10 mouse cellular contexts compared by ENCODE assay signal in the genomic region with DNA sequence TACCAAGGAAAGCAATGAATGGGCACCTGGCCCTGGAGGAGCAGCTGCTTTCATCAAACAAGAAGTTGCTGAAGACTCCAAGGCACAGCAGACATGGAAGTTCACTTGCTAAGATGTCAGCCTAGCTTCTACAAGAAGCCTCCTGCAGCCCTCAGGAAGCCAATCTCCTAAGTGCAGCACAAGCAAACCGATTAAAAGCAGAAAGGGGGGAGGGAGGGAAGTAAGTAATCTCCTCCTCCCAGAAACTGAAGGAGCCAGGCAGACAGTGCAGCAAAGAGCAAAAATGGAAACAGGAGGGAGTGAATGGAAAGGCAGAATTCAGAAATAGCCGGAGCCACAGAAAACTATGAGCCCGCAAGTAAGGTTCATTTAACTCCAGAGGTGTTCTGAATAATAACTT. TPM values are rescaled to one million over a fixed set of nuclear protein-coding genes. Genes with fewer than 3 reads are reported as not detected.
DNase-seq lines count a peak whose midpoint lies in the region; ATAC-seq and TF ChIP-seq lines count a peak whose summit lies in the region.
"Had no signal": no experiment of that assay in that cellular context is flagged by ENCODE, and none has a peak within 500 bp of the region (broad histone marks: within the 10 kb centered on the region; RNA-seq: fewer than 3 reads in every experiment).

No protein-coding gene starts in this region.

- TF ChIP-seq EP300 in liver, embryonic 14.5 days (IDR thresholded peaks at IDR 0.05; ENCODE audit: low read depth) = peak; percentile 84

- no peak overlapping the region for H3K4me3 ChIP-seq in heart, embryonic 11.5 days (ENCODE audit: low read depth, low read length)
- H3K4me3 ChIP-seq in thymus, adult 2 months (ENCODE audit: control insufficient read depth, insufficient read depth, low read length) = no peak overlapping the region
- no peak overlapping the region for H3K4me3 ChIP-seq in liver, embryonic 14.5 days (ENCODE audit: insufficient read depth in 1 of 2, low read depth in 2 of 2, low read length in 2 of 2)
- no peak overlapping the region for H3K4me3 ChIP-seq in midbrain, embryonic 15.5 days
- H3K4me3 ChIP-seq in forebrain, embryonic 14.5 days (ENCODE audit: low read depth, low read length) = no peak overlapping the region
- H3K4me3 ChIP-seq: neural tube, embryonic 15.5 days had no signal

- H3K9ac ChIP-seq in heart, embryonic 11.5 days (ENCODE audit: low read depth, low read length) = no peak overlapping the region
- peak overlapping the region; percentile 31 for H3K9ac ChIP-seq in liver, embryonic 14.5 days (replicated peaks)
- H3K9ac ChIP-seq in midbrain, embryonic 15.5 days = no peak overlapping the region
- H3K9ac ChIP-seq in forebrain, embryonic 14.5 days (ENCODE audit: low read length) = no peak overlapping the region
- H3K9ac ChIP-seq: neural tube, embryonic 15.5 days had no signal

- TF ChIP-seq POLR2A in thymus, adult 2 months (IDR thresholded peaks at IDR 0.05; ENCODE audit: control insufficient read depth, extremely low read depth, insufficient read depth, low read length, poor library complexity) = no peak

- DNase-seq in heart, postnatal 14 days = no peak
- no peak for DNase-seq in thymus, adult 2 months
- no peak for DNase-seq in thymus, postnatal 10 days (ENCODE audit: low spot score in 2 of 2)
- DNase-seq in liver, embryonic 14.5 days (ENCODE audit: low read depth in 3 of 3, low spot score in 3 of 3) = peak; percentile 66 to 69 (median 66)
- no peak for DNase-seq in forebrain, embryonic 14.5 days (ENCODE audit: low spot score)
- DNase-seq in ovary, postnatal 36 days (ENCODE audit: low spot score) = no peak
- DNase-seq: adrenal gland, adult 8-10 months had no signal

- peaks cover 28% of the 10 kb centered on the region for H3K4me1 ChIP-seq in heart, embryonic 11.5 days (ENCODE audit: control insufficient read depth, insufficient read depth, low read length)
- H3K4me1 ChIP-seq in thymus, adult 2 months (replicated peaks; ENCODE audit: control insufficient read depth, insufficient read depth, low read length) = peaks cover 38% of the 10 kb centered on the region
- peaks cover 22 to 36% of the 10 kb centered on the region in 2 experiments for H3K4me1 ChIP-seq in liver, embryonic 14.5 days (replicated peaks; ENCODE audit: control insufficient read depth in 2 of 2, insufficient read depth in 2 of 2, low read length in 1 of 2)
- no peaks in the 10 kb centered on the region for H3K4me1 ChIP-seq in midbrain, embryonic 15.5 days
- H3K4me1 ChIP-seq in forebrain, embryonic 14.5 days (ENCODE audit: control insufficient read depth, insufficient read depth, low read length) = no peaks in the 10 kb centered on the region

- peak overlapping the region; percentile 77 for H3K27ac ChIP-seq in heart, embryonic 11.5 days (ENCODE audit: low read depth, low read length)
- H3K27ac ChIP-seq in thymus, adult 2 months (ENCODE audit: control insufficient read depth, insufficient read depth, low read length) = peak overlapping the region; percentile 38; the same call in 1 of the 2 replicates
- peak overlapping the region; percentile 19 for H3K27ac ChIP-seq in liver, embryonic 14.5 days
- H3K27ac ChIP-seq in midbrain, embryonic 15.5 days = no peak overlapping the region
- H3K27ac ChIP-seq in forebrain, embryonic 14.5 days (ENCODE audit: low read depth, low read length) = no peak overlapping the region
- H3K27ac ChIP-seq: neural tube, embryonic 15.5 days had no signal

- H3K4me2 ChIP-seq in heart, embryonic 11.5 days = no peak overlapping the region
- peak overlapping the region; percentile 42 for H3K4me2 ChIP-seq in liver, embryonic 14.5 days (ENCODE audit: low read depth)
- no peak overlapping the region for H3K4me2 ChIP-seq in midbrain, embryonic 15.5 days
- H3K4me2 ChIP-seq in forebrain, embryonic 14.5 days (ENCODE audit: low read length) = no peak overlapping the region
- H3K4me2 ChIP-seq: neural tube, embryonic 15.5 days had no signal

- intact Hi-C loops in heart, postnatal 14 days (cut with DNase I) = no loop called here

- H3K27me3 ChIP-seq in heart, embryonic 11.5 days (ENCODE audit: control insufficient read depth, insufficient read depth, low read length) = no peaks in the 10 kb centered on the region
- H3K27me3 ChIP-seq in thymus, adult 2 months (ENCODE audit: control insufficient read depth, insufficient read depth, low read length) = no peaks in the 10 kb centered on the region
- H3K27me3 ChIP-seq in liver, embryonic 14.5 days (ENCODE audit: control insufficient read depth, insufficient read depth, low read length) = no peaks in the 10 kb centered on the region
- H3K27me3 ChIP-seq in midbrain, embryonic 15.5 days (replicated peaks) = no peaks in the 10 kb centered on the region
- H3K27me3 ChIP-seq in forebrain, embryonic 14.5 days (replicated peaks; ENCODE audit: control insufficient read depth, insufficient read depth, low read length) = no peaks in the 10 kb centered on the region
- H3K27me3 ChIP-seq: neural tube, embryonic 15.5 days had no signal

- no peaks in the 10 kb centered on the region for H3K9me3 ChIP-seq in heart, embryonic 11.5 days (replicated peaks; ENCODE audit: control insufficient read depth, low read length)
- no peaks in the 10 kb centered on the region for H3K9me3 ChIP-seq in liver, embryonic 14.5 days (ENCODE audit: control insufficient read depth, low read length)
- no peaks in the 10 kb centered on the region for H3K9me3 ChIP-seq in midbrain, embryonic 15.5 days
- H3K9me3 ChIP-seq in forebrain, embryonic 14.5 days (replicated peaks; ENCODE audit: control insufficient read depth, low read length) = no peaks in the 10 kb centered on the region
- H3K9me3 ChIP-seq: neural tube, embryonic 15.5 days had no signal

- ATAC-seq in heart, embryonic 11.5 days (replicated peaks; ENCODE audit: insufficient number of reproducible peaks, low FRiP score, low TSS enrichment) = no peak
- peak; percentile 84 for ATAC-seq in liver, embryonic 14.5 days (ENCODE audit: insufficient read depth)
- ATAC-seq in midbrain, embryonic 15.5 days (replicated peaks) = no peak
- ATAC-seq in forebrain, embryonic 14.5 days = no peak

- 27% methylated on average over 3 of the region's 3 CpGs for WGBS in heart, embryonic 11.5 days (ENCODE audit: insufficient replicate concordance)
- 59% methylated on average over 3 of the region's 3 CpGs for WGBS in thymus, adult 2 months
- WGBS in liver, embryonic 14.5 days (ENCODE audit: insufficient replicate concordance) = 12% methylated on average over 3 of the region's 3 CpGs
- WGBS in midbrain, embryonic 15.5 days = 60% methylated on average over 3 of the region's 3 CpGs
- WGBS in forebrain, embryonic 14.5 days = 50% methylated on average over 3 of the region's 3 CpGs

- TF ChIP-seq CTCF in thymus, adult 2 months (IDR thresholded peaks at IDR 0.05; ENCODE audit: borderline replicate concordance, control insufficient read depth, extremely low read depth, insufficient read depth, low read length, poor library complexity) = no peak
- TF ChIP-seq CTCF in liver, embryonic 14.5 days (IDR thresholded peaks at IDR 0.05; ENCODE audit: low read depth) = no peak

- H3K36me3 ChIP-seq in heart, embryonic 11.5 days (ENCODE audit: control insufficient read depth, insufficient read depth, low read length) = no peaks in the 10 kb centered on the region
- H3K36me3 ChIP-seq in thymus, adult 2 months (ENCODE audit: control insufficient read depth, insufficient read depth, low read length) = 0 out of 2 replicates have a peak, but pooled peaks cover 7% of the 10 kb centered on the region
- peaks cover 3% of the 10 kb centered on the region; the same call in 1 of the 2 replicates for H3K36me3 ChIP-seq in liver, embryonic 14.5 days (replicated peaks; ENCODE audit: control insufficient read depth, insufficient read depth, low read depth)
- no peaks in the 10 kb centered on the region for H3K36me3 ChIP-seq in midbrain, embryonic 15.5 days (replicated peaks)
- peaks cover 10% of the 10 kb centered on the region for H3K36me3 ChIP-seq in forebrain, embryonic 14.5 days (ENCODE audit: control insufficient read depth, insufficient read depth, low read length)

RNA-seq across cellular contexts. Expression of a gene that starts 19.7 kb away (rescaled TPM):
- polyA plus RNA-seq in heart, embryonic 11.5 days (2014; fragmentation: Nextera tagmentation; extraction: Ambion mirVana) = 19.8 and 22.6 TPM in 2 replicates
- total RNA-seq in heart, postnatal 14 days (2021) = 10 to 100 TPM; 14.5 to 17.0 TPM
- 42.4 and 48.6 TPM in 2 replicates for polyA plus RNA-seq in thymus, adult 2 months (2012; rRNA removed)
- polyA plus RNA-seq in liver, embryonic 14.5 days (2012; rRNA removed) = 8.1 and 8.2 TPM in 2 replicates
- 6.8 and 8.5 TPM in 2 replicates for polyA plus RNA-seq in liver, embryonic 14.5 days (2014; fragmentation: Nextera tagmentation; extraction: Ambion mirVana)
- 70.4 and 75.0 TPM in 2 replicates for polyA plus RNA-seq in midbrain, embryonic 15.5 days (2015; fragmentation: Nextera tagmentation; extraction: Ambion mirVana)
- 92.7 and 114 TPM in 2 replicates for polyA plus RNA-seq in forebrain, embryonic 14.5 days (2014; fragmentation: Nextera tagmentation; extraction: Ambion mirVana)

Comparison
In these comparisons a context has a peak if more than half of its experiments do, and no peak if none do; other contexts are left out.
1. H3K27ac ChIP-seq: peak in heart, embryonic 11.5 days (single experiment), thymus, adult 2 months (single experiment) and liver, embryonic 14.5 days (single experiment); none in midbrain, embryonic 15.5 days (single experiment) and forebrain, embryonic 14.5 days (single experiment).
2. DNase-seq: peak in liver, embryonic 14.5 days (3 of 3); none in heart, postnatal 14 days (0 of 2), thymus, adult 2 months (single experiment), thymus, postnatal 10 days (0 of 2), forebrain, embryonic 14.5 days (single experiment) and ovary, postnatal 36 days (single experiment).